Mouse (Mus musculus) brain, embryonic 14.5 days (tissue): ENCODE data around the gene Ergic2. TPM values are rescaled to one million over a fixed set of nuclear protein-coding genes. Genes with fewer than 3 reads are reported as not detected.

Experiments used
- DNase-seq: peaks from one replicate; pipeline ENCODE4 v3.0.0-alpha.2; 2011; ENCODE audit warnings: low read depth
- CTCF ChIP-seq: fragments of 200-500 bp; IDR thresholded peaks from 2 replicates; pipeline ENCODE4 v1.5.1; 2012; ENCODE audit warnings: inconsistent platforms, mild to moderate bottlenecking, moderate library complexity, borderline replicate concordance; ENCODE audit not compliant: insufficient read depth, insufficient read length; ENCODE audit errors: extremely low read depth
- POLR2A ChIP-seq: fragments of 200-500 bp; IDR thresholded peaks from 2 replicates; pipeline ENCODE4 v1.6.1; 2012; ENCODE audit warnings: mild to moderate bottlenecking, inconsistent platforms, borderline replicate concordance; ENCODE audit not compliant: poor library complexity, insufficient read depth, insufficient read length, severe bottlenecking; ENCODE audit errors: extremely low read depth
- polyA plus RNA-seq: library from polyadenylated mRNA; depleted of rRNA; stranded (reverse); fragments of >200 nt; gene quantifications from 2 replicates; pipeline ENCODE4 v1.2.3, GENCODE M21; 2012

The Ergic2 gene
- polyA plus RNA-seq, 1 experiment = 82.7 TPM

DNA sequence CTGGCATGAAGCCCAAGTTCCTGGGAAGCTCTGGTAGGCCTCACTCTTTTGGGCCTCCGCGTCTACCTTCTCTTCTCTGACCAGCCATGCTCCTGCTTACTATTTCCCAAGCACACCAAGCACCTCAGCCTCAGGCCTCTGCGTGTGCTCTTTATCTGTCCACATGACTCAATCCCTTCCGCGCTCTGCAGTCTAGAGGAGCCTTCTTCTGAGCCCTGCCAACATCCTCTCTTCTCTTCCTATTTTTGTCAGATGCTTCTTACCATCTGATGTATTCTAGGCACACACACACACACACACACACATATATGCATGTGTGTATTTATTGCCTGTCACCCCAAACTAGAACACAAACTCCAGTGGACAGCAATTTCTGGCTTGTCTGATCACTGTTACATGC, 29.5 kb upstream of the Ergic2 start:
- TF ChIP-seq CTCF (no peak), POLR2A (no peak)
- DNase-seq = no peak

DNA sequence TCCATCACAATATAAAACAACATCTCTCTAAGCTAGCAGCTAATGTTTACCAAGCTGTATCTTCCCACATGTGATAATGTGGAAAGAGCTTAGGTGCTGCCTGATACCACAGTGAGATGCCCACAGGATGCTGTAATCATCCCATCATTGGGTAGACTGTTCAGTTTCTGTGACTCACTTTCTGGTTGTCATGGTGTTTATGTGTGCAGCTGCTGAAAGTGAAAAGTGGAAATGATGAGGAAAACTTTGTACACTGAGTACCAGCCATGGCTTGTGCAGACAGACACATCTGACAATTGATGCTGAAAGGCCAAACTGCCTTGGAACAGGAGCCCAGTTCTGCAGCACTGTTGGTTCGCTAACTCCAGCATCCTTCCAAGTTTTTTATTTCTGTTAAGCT, 27.1 kb upstream of the Ergic2 start:
- no peak for DNase-seq
- no peak for TF ChIP-seq POLR2A
- no peak for TF ChIP-seq CTCF

DNA sequence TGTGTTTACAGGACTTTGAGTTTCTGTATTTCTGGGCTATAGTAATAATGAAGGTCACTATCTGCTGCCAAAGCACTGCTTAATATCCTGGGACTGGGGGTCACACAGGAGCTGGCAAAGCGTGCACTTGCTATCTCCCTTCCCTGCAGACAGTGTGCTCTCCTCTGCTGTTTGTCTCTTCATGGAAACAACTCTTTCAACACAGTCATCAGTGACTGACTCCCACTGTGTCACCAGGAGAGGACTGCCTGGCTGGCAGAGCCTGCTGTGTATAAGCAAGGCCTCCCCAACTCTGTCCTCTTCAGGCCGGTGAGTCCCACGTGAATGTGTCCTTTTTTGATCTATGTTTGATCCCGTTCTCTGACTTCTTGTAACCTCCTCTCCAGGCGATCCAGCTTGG, 25.3 kb upstream of the Ergic2 start:
- TF ChIP-seq POLR2A (no peak), CTCF (no peak)
- DNase-seq = no peak

DNA sequence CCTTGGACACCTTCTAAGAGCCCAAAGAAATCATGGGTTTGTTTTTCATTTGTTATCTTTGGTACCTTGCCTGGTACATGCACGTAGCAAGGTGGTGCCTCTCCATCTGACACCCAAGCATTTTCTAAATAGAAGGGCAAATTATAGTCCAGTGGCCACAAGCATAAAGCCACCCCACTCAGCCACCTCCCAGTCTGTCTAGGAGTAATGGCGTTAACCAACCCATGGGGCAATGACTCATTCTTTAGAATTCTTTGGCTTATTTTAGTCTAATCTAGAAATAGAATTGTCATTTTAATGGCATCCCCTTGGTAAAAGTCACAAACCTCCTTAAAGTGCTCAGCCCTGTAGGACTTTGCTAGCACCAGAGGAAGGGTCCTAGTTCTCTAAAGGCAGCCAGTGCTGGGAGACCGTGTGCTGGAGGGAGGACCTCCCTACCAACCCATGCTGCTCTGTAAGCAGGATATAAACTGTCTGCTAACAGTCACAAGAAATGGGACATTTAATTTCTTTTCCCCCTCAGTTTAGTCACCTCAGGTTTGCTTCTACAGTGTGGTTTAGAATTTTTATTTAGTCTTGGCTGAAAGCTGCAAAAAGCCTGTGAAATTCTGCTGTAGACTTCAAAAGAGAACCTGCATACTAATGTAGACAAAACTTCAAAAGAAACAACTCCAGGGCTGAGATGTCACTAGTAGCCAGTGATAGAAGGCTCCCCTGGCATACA, 22.1 kb upstream of the Ergic2 start:
- no peak for DNase-seq
- no peak for TF ChIP-seq CTCF
- no peak for TF ChIP-seq POLR2A

DNA sequence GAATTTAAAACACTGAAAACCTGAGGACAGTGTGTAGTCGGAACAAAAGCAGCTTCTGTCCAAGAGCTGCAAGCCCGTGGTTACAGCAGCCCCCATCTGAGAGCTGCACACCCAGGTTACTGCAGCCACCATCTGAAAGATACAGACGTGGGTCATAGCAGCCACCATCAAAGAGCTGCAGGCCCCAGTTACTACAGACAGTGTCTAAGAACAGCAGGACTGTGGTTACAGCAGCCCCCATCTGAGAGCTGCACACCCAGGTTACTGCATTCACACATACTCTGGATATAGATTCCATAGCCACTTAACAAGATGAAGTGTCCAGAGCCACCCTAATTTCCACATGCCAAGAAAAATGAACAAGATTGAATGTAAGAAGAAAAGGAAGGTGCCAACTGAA, 15.4 kb upstream of the Ergic2 start:
- DNase-seq = no peak
- no peak for TF ChIP-seq POLR2A
- no peak for TF ChIP-seq CTCF

DNA sequence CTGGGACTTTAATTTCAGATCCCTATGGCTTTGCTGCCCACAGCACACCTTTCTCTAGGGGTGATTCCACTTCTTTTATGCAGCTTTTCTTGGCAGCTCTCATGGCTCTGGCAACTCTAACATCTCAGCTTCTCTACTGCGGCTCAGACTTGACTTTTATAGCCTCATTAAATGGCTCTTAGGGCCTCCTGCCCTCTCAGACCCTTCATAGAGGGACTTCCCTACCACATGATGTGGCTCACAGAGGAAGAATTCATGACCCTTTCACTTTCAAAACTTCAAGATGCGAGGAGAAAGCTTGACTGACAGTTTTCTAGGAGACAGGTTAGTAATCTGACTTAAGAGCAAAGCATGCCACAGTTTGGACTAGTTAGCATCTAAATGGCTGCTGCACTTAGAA, 10.5 kb upstream of the Ergic2 start:
- TF ChIP-seq POLR2A (no peak), CTCF (no peak)
- no peak for DNase-seq

DNA sequence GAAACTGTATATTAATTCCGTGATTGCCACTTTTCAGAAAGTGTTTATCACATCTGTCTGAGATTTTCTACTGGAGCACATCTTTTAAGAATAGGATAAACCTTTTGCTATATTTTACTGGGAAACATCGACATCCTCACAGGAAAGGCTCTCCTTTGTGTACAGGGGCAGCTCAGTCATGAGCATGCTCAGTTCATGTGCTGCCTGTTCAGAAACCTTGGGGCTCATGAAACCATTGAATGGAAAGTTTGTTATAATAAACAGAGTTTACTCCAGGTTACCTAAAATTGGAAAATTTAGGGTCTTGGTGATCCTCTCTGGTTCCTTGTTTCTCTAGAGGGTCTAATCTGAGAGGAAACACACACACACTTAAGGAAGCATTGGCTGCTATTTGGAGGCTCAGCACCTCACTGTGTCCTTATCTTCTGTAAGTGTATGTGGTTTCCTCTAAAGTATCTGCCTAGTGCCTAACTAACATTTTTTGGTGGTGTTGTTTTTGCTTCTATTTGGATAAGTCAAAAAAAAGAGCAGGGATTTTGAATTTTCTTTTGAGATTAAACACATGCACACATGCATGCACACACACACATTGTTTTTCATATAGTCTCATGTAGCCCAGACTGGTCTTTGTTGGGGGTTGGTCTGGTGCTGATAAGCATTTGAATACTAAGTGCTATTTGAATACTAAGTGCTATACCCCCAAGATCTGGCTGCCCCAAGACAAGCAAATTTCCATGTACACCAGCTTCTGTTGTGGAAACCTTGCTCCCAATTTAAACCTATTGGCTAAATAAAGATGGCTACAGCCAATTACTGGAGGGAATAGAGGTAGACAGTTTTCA, 6.3 kb upstream of the Ergic2 start:
- TF ChIP-seq CTCF (no peak), POLR2A (no peak)
- no peak for DNase-seq

DNA sequence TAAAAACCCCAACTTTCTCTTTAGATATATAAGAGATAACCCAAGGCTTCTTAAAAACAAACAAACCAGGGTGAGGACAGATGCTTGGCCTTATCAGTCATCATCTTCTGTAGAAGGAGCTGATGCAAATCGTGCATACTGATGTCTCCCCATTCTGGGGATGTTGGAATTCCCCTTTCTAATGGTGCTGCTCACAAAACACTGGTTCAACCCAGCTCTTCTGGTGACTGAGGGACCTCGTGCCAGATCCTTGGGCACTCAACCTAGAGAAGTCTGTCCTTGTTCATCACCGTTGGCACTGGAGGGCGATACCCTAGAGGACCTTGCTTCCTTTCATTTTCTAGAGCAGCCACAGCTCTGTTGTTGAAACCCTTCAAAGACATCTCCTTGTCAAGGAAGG, 4.6 kb upstream of the Ergic2 start:
- no peak for TF ChIP-seq CTCF
- TF ChIP-seq POLR2A = no peak
- no peak for DNase-seq

DNA sequence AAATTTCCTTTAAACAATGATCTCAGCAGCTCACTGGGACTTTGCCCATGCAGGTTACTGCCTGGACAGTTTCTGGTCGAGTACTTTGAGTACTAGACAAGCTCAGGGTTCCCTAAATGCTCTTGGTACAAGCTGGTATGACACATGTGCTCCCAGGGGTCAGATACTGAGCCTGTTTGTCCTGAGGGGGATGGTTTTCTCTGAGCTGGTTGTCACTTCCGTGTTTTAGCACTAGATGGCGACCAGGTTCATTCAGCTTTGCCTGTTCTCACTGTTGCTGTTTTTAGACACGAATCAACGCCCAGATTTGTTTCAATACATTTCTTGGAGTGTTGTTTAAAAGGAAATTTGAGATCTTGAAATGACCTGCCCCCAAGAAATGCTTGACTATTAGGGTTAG, 2.6 kb upstream of the Ergic2 start:
- peak; percentile 74 for DNase-seq
- TF ChIP-seq CTCF (peak; percentile 80; the same call in 1 of the 2 replicates), POLR2A (no peak)

DNA sequence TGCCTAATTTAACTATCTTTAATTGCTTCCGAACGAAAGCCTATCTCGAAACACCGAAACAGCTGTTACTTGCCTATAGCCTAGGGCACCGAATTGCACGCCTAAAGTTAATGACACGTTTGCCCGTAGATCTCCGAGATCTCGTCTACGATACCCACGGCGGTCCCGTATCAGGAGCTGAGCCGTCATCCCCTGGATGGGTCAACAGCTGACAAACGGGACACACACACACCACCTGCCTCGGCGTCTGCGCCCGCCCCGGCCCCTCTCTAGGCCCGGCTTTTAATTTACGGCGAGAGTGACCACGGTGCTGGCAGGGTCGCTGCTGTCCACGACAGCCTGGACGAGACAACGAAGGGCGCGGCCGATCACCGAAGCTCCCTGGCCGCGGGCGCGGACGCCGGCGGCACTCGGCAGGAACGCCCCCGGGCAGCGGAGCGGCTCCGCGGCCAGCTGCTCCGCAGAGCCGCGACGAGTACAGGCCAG, 740 bp downstream of the Ergic2 start:
- no peak for TF ChIP-seq CTCF
- peak; percentile 46 for DNase-seq

DNA sequence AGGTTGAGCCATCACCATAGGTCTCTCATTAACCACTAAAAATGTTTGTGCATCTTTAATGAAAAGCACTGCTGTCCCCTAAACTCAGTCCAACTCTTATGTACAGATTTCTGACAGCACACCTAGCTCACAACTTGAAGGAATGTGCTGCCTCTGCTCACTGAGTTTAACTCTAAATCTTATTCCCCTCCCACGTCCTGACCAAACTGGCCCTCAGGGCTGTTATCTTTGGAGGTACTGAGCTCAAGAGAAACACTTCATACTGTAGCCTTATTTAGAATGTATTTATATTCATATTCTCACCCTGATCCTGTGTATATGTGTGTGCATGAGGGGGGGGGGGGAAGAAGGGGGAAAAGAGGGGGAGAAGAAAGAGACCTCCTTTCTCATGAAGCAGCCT, 4.7 kb downstream of the Ergic2 start:
- TF ChIP-seq POLR2A (no peak), CTCF (no peak)
- no peak for DNase-seq

DNA sequence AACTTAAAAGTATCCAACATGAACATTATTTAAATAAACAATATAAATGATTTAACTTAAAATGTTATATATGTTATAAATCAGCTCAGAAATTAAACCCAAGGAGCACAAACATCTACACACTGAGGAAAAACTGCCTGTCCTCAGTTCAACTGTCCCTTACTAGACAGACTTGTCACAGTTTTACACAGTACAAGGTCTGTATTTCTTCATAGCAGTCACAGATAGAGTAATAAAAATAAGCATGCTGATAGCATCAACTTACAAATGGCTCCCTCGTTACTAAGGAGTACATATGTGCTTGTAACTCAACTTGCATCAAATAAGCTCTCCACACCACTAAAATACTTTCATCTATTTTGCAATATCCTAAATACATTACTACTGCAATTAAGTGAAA, 7.0 kb downstream of the Ergic2 start:
- TF ChIP-seq CTCF (no peak), POLR2A (no peak)
- DNase-seq = no peak

DNA sequence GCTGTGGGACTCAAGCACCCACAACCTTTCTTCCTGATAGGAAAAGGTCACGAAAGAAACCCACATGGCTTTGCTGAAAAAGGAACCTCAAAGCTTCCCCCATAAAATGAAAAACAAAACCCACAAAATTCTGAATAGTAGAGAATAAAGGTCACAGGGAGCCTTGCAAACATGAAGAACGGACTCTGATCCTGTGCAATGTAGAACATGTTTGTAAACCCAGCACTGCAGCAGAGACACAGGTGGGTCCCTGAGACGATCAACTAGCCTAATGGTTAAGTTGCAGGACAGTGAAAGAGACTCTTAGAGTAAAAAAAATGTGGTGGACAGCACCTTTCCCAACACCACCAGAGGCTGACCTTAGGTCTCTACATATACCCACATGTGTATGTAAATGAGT, 12.4 kb downstream of the Ergic2 start:
- DNase-seq = no peak
- TF ChIP-seq CTCF (no peak), POLR2A (no peak)
